Mouse (Mus musculus): ENCODE data around the gene Pym1.

DNA sequence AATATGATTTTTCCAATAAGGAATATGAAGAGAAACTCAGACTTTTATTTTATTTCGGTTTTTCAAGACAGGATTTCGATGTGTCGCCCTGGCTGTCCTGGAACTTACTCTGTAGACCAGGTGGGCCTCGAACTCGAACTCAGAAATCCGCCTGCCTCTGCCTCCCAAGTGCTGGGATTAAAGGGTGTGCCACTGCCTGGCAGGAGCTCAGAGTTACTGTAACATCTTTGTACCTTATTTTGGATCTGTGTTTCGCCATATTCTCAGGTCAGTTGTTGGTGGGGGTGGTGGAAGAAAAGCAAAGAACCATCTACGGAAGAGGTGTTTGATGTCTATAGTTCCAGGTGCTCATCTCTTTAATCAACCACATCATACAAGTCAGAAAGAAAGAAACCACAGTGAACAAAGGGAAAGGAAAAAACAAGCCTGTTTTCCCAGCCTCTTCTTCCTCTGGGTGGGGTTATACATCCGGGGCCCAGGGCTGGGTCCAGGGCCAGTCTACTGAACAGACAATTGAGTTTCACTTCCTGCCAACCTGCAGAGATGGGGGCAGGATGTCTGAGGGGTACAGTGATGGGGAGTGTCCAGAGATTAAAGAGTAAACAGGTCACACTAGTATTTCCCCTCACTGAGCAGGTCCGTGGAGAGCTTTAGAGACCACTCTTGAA lies 1.6 kb upstream of the Pym1 start:
- no peak for TF ChIP-seq POLR2A (IDR thresholded peaks at IDR 0.05; ENCODE audit: low read depth, low read length)
- TF ChIP-seq CTCF (IDR thresholded peaks at IDR 0.05; ENCODE audit: borderline replicate concordance, insufficient read depth, low read length) = no peak

All from embryonic fibroblast, embryonic 13.5 days (primary cell).